Mouse (Mus musculus): ENCODE results near the gene Gm2115.

GRCm38 (mm10) chr7:84585086-84585485, 56.3 kb downstream of the Gm2115 start:
- TF ChIP-seq CTCF (conservative IDR thresholded peaks at IDR 0.05; ENCODE audit: low read length) (no peak), NANOG (IDR thresholded peaks at IDR 0.05; ENCODE audit: borderline replicate concordance, low read length) (no peak)
